Mouse (Mus musculus): Measurements from ENCODE around the gene Pnldc1.

DNA sequence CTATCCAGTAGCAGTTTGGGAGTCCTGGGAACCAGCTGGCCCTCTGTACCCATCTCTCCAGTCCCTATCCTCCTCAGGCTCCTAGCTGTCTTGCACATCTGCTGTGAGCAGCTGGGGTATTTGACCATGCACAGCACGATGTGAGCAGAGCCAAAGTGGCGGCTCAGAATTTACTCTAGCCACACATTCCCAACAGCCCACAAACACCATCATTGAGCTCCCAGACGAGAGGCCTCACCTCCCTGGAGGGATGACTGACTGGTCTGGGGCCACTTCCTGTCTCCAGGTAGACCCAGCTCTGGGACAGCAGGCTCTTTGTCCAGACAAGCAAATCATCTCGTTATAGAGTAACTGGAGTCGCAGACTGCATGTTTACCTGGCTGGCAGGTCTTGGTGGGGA lies 64.2 kb downstream of the Pnldc1 start:
- TF ChIP-seq CTCF (IDR thresholded peaks at IDR 0.05; ENCODE audit: borderline replicate concordance, insufficient read depth, low read depth, low read length): no peak
- no peak for TF ChIP-seq POLR2A (IDR thresholded peaks at IDR 0.05; ENCODE audit: borderline replicate concordance, insufficient read depth, low read length)
